Mouse (Mus musculus) embryonic fibroblast, embryonic 13.5 days (primary cell): Measurements from ENCODE around the gene Atxn7.

Experiments
- CTCF ChIP-seq: IDR thresholded peaks from 2 replicates; pipeline ENCODE4 v1.5.1; 2011; ENCODE audit warnings: mild to moderate bottlenecking, control low read depth, low read length, moderate library complexity, borderline replicate concordance; ENCODE audit not compliant: insufficient read depth
- POLR2A ChIP-seq: IDR thresholded peaks from 2 replicates; pipeline ENCODE4 v1.6.1; 2011; ENCODE audit warnings: low read depth, mild to moderate bottlenecking, control low read depth, low read length, moderate library complexity

DNA sequence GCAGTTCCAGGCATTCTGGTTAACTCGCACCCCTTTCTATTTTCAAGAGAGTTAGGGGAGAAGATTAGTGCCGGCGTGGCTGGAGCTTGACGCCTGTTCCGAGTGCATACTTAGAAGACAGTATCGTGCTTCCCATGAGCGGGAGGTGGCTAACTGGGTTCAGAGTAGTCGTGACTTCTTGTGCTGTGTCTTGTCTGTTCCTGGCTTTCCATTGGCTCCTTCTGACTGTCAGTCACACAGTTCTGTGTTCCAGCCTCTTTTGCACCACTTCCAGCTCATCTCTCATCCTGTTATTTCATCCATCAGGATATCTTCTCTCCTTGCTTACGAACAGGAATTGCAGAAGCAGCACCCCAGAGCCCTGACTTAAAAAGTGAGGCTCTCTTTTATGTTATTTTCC lies 140.1 kb downstream of the Atxn7 start:
- TF ChIP-seq POLR2A, result no peak
- TF ChIP-seq CTCF, result no peak
